Mouse (Mus musculus) left cerebral cortex, adult 9 months (tissue): ENCODE data around the gene Ednrb.

Experiments used
- DNase-seq, 2 experiments: peaks; one replicate each; pipeline ENCODE4 v3.0.0; 2022; ENCODE audit warnings: low spot score in 2 of 2

Gene Ednrb

DNA sequence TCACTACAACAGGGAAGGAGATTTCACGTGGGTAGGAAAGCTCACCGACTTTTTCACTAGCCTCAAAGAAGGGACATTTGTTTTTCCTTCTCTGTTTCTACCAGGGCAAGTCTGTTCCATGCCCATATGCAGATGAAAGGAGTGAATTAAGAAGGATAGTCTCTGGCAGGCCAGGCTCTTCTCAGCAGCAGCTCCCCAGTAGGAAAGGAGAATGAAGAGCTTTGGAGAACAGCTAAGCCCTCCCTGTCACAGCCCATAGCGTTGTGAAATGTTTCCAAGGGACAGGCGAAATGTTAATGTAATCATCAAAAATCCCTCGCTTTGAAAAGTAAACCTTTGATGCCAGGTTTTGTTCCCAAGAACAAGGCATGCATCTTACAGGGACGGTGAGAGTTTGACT, 76.7 kb downstream of the Ednrb start:
- no peak for DNase-seq
